Mouse (Mus musculus) frontal cortex, postnatal 14 days (tissue): ENCODE data around the gene Lmo2.

Experiments
- DNase-seq, 2 experiments: peaks; one replicate each; pipeline ENCODE4 v3.0.0; 2022; ENCODE audit warnings: low spot score in 2 of 2

Lmo2 gene

GRCm38 (mm10) chr2:103957649-103958546 lies at the start of gene Lmo2:
Gene Lmo2, plus strand, starts transcription at chr2:103957986.
- DNase-seq = no peak

DNA sequence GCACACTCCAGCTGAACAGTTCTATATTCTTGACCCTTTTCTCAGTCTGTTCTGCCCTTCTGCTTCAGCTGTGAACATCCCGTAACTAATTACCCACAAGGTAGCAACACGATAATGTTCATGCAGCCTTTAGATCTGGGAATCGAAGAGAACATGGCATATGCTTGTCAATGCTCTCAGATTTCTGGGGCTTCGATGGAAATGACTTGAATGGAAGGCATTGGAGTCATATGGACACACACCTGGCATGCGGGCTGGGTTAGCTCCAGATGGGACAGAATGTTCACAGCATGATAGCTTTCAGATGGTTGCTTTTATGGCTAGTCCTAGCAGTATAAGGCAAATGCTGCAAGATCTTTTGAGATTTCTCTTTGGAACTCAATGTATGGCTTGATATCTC lies 47.2 kb upstream of the Lmo2 start:
- DNase-seq = no peak

DNA sequence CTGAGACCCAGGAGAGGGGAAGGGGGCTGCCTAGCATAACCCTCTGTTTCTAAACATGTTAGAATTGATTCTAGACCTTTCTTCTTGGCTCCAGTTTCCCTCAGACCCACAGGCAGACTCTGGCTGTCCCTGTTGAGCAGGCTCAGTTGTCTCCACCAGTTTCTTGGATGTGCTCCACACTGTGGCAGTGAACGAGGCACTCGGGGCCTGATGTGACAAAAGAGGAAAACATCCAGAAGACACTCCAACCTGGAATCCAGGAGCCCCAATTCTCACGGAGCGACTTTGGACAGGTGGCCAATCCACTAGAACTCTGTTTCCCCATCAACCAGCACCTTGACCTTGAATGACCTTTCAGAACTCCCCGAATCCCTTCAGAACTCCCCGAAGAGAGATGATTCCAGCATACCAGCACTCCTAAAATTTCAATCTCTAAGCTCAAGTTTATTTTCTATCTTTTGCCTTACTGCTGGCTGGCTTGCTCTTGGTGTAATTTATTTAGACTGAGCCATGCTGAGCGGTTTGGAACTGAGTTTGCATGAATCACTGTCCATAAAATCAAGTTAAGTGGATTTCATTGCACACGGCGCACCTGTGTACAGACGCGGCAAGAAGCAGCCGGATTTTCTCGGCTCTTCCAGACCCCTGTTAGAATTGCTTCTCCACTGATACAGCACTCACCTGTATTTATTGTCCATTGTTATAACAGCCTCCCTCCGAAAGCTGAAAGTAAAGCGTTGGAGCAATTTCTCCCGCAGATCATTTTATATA lies 45.1 kb upstream of the Lmo2 start:
- DNase-seq = no peak

DNA sequence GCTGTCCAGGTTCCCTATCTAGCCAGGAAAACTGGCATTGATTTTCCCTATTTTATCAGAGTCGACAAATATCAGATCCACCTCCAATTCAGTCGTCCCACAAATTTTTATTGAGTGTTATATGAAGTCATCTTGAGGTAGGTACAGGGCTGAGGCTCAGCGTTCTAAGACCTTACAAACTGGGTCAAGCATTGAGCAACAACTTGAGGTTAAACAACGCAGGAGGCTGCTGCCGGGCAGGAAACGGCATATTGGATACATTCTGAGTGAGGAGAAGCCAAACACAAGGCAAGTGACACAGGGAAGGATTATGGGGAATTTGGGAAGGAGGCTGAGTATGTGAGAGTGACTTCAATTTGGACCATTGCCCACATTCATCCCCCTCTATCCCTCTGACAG lies 44.5 kb upstream of the Lmo2 start:
- DNase-seq = no peak

DNA sequence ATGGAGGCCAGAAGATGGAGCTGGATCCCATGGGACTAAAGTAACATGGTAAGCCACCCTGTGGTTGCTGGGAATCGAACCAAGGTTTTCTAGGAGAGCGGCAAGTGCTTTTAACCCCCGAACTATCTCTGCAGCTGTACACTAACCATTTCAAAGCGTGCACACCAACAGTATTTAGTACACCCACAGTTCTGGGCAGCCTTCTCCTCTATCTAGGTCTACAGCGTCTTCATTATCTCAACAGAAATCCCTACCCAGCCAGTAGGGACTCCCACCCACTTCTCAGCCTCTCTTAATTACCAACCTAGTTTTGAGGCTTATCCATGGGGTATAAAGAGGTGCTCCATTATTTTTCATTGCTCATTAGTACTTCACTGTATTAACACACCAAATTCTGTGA lies 41.7 kb upstream of the Lmo2 start:
- no peak for DNase-seq

DNA sequence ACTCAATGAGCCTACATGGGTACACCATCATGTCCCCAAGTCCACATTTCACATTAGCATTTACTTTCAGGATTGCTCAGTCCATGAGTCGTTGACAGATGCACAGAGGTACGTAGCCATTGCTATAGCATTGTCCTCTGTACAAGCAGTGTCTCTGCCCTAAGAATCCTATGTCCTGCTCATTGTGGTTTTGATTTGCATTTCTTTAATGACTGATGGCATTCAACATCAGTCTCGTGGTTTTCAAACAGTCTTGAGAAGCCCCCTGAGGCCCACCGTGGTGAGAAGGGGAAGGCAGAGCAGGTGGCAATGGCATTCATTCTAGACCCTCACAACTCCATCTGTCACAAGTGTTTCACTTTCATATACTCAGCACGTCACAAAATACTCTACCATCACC lies 40.4 kb upstream of the Lmo2 start:
- DNase-seq = no peak

DNA sequence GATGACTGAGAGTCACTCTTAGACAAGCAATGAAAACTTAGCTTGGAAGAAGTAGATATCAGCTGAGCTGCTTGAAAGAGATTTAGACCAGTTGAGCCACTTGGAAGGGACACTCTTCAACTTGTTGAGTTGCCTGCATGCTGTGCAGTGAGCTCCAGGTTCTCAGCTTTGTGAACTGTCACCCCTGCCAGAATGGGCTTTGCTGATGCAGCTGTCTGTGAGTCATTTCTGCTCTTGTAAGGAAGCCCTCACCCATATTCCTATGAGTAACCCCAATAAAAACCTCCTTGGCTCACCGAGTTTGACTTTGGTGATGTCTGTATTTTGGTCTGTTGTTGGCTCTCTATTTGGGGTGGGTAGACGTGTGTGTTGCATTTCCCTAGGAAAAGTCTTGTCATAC lies 39.4 kb upstream of the Lmo2 start:
- no peak for DNase-seq

DNA sequence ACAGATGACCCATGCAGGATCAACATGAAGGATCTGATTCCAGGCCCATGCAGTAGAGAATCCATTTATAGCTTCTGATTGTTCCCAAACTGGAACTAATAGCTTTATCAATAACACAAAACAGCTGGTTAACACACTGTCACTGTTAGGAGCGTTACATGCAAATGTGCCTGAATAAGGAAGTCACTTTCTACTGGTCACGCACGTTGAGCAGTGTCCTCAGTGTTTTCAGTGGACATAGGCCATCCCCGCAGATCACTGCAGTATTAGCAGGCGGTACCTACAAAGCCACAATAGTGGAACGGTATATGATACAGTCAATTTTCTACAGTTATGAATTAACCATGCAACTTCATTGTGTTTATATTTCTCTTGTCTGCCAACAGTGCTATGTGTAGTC lies 38.3 kb upstream of the Lmo2 start:
- DNase-seq = no peak

DNA sequence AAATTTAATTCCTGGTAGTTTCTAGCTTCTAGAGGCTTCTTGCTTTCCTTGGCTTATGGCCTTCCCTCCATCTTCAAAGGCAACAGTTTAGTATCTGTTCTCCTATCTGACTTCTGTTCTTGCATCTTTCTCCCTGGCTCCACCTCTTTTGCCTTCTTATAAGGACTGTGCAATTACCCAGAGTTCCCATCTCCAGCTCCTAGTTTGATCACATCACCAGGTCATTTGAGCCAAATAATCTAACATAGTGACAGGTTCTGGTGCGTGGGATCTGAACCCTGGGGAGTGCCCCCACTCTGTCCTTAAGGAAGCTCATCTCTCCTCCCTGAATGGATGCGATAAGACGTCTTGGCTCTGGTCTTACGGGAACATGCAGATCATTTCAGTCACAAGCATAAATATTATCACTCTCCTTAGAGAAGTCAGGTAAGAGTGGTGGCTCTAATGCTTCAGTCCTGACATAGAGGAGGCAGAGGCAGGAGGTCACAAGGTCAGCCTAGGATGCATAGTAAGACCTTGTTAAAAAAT lies 31.1 kb upstream of the Lmo2 start:
- no peak for DNase-seq

DNA sequence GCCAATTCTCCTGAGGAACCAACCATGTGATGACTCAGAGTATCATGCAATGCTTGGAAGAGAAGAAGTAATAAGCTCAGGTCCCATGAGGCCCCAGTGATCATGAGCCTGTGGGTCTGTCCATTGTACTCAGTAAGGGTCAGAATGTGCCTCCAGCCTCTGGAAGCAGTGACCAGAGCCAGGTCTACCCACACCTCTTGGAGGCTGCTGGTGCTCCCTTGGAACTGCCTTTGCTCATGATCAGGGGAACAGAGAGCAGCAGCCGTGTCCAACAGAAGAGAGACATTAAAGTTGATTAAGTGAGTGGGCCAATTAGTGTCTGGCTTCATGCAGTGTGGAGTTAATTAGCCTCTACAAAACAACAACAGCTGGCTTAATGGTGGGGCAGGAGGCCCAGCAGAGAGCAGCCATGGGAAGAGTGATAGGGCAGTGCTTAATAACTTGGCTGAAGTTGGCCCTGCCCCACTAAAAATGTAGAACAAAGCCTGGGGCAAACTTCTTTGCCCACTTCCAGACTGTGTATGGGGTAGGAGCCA lies 30.1 kb upstream of the Lmo2 start:
- DNase-seq = no peak

DNA sequence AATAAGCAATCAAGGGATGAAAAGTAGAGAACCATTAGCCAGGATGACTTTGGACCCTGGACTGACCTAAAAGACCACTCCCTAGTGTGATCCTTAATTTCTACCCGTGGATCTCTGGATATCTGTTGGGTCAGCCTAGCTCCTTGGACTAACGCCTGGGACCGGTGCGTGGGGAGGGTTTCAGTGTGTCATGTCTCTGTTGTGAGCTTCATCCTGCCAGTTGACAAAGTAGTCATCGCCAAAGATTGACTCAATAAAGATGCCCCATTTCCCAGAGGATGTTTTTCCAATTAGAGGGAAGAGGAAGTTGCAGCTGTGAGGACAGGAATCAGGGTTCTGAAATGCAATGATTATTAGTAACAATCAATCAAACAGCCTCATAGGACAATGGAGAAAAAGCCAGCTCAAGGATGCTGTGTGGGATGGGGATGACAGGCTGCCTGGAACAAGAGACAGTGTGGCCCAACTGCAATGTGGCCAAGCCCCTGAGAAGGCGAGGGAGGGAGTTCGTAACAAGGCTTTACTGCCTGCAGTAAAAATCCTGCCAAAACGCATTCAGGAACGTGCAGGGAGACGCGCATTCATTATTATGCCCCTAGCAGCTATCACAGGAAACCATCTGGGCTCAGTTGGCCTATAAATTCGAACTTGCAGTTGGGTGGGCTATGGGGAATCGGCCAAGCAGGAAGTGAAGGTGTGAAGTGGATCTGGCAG lies 27.3 kb upstream of the Lmo2 start:
- DNase-seq = no peak

DNA sequence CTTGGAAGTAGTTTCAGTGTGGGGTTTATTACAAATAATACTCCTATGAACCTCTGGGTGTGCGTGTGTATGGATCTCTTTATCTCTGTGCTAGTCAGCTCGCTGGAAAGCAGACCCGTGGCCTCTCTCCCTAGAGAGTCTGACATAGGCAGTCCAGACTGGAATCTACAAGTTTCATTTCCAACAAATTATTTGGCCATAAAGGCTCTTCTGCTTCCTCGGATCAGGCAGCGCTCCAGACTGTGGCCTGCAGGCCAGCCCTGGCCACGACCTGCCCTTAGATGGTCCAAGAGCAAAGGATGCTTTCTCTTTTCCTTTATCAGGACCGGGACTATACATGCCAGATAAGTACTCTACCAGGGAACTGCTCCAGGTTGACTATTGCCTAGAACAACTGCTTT lies 26.3 kb upstream of the Lmo2 start:
- DNase-seq = no peak

GRCm38 (mm10) chr2:103932025-103932424 lies 25.8 kb upstream of the Lmo2 start:
- DNase-seq = no peak

- DNase-seq = no peak
Observed at GRCm38 (mm10) chr2:103932480-103932879, 25.3 kb upstream of the Lmo2 start.

GRCm38 (mm10) chr2:103934270-103934669 lies 23.5 kb upstream of the Lmo2 start:
- no peak for DNase-seq

- DNase-seq = no peak
Observed at GRCm38 (mm10) chr2:103934670-103935069, 23.1 kb upstream of the Lmo2 start.

- DNase-seq = no peak
Observed at GRCm38 (mm10) chr2:103935691-103936435, 21.9 kb upstream of the Lmo2 start.

DNA sequence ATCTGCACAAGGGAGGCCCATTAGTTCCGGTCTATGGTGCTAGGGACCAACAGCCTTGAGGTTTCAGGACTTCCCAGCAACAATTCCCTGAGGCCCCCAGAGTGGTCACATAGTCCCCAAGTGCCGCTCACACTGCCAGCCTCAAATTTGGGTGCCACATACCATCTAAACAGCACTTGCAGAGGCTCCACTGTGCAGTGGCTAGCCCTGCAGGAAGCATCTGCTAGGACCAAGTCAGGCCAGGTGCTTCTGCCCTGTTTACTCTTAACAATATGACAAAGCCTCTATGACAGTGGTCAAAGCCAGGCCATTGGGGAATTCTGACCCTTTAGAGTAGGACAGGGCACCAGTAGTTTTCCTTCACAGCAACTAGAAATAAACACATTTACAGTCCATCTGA lies 21.1 kb upstream of the Lmo2 start:
- no peak for DNase-seq

- DNase-seq = no peak
Observed at GRCm38 (mm10) chr2:103937670-103938069, 20.1 kb upstream of the Lmo2 start.

GRCm38 (mm10) chr2:103938573-103938972 lies 19.2 kb upstream of the Lmo2 start:
- DNase-seq = no peak

DNA sequence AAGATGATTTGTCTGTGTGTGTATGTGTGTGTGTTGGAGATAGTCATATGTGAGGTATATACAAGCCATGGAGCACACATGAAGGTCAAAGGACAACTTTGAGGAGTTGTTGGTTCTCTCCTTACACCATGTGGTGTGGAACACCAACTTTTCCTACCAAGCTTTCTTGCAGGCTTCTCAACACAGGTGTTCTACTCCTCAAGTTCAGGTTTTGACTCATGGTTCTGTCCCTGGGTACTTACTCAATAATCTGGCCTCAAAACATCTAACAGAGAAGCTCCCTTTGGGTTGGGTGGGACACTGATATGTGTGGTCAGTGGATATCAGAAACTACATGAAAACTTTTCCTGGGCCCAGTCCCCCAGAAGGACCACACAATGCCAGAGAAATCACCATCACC lies 18.8 kb upstream of the Lmo2 start:
- no peak for DNase-seq
